Mouse (Mus musculus) stomach, postnatal 0 days (tissue): ENCODE data around the gene Cyp4a32. TPM values are rescaled to one million over a fixed set of nuclear protein-coding genes. Genes with fewer than 3 reads are reported as not detected.
A peak's percentile ranks its signal among the peaks of the same experiment; 100 is the strongest.
"Not testable (repeated sequence)": the region's sequence is repeated elsewhere in the genome, so short reads cannot be mapped to it uniquely, and the experiment has no call there.

Experiments used
- ATAC-seq: fragments of 200-750 bp; cut with Nextera tagmentation; 2 replicates; pipeline ENCODE4 v1.8.0; 2017; ENCODE audit not compliant: low FRiP score, low TSS enrichment
- DNase-seq: peaks from one replicate; pipeline ENCODE4 v3.0.0-alpha.2; 2016; ENCODE audit warnings: low spot score
- H3K27ac ChIP-seq: fragments of 300-500 bp; sonication (generic); replicated peaks from 2 replicates; pipeline ENCODE4 v1.5.1; 2014; ENCODE audit warnings: mild to moderate bottlenecking, control low read depth
- H3K27me3 ChIP-seq: fragments of 300-500 bp; sonication (generic); 2 replicates; pipeline ENCODE4 v1.6.1; 2014; ENCODE audit warnings: low read length; ENCODE audit not compliant: control insufficient read depth, insufficient read depth
- H3K36me3 ChIP-seq: fragments of 300-500 bp; sonication (generic); 2 replicates; pipeline ENCODE4 v1.6.1; 2014; ENCODE audit warnings: low read length, mixed read lengths; ENCODE audit not compliant: control insufficient read depth, insufficient read depth
- H3K4me1 ChIP-seq: fragments of 300-500 bp; sonication (generic); replicated peaks from 2 replicates; pipeline ENCODE4 v1.6.1; 2014; ENCODE audit warnings: antibody characterized with exemption; ENCODE audit not compliant: control insufficient read depth, insufficient read depth
- H3K4me2 ChIP-seq: fragments of 300-500 bp; sonication (generic); replicated peaks from 2 replicates; pipeline ENCODE4 v1.6.1; 2014; ENCODE audit warnings: low read depth, mild to moderate bottlenecking, control low read depth, moderate library complexity
- H3K4me3 ChIP-seq: fragments of 300-500 bp; sonication (generic); 2 replicates; pipeline ENCODE4 v1.5.1; 2014; ENCODE audit warnings: low read depth, low read length, control low read depth
- H3K9ac ChIP-seq: fragments of 300-500 bp; sonication (generic); 2 replicates; pipeline ENCODE4 v1.6.1; 2014; ENCODE audit warnings: mild to moderate bottlenecking, low read length, control low read depth, mixed read lengths
- H3K9me3 ChIP-seq: fragments of 300-500 bp; sonication (generic); 2 replicates; pipeline ENCODE4 v1.6.1; 2016; ENCODE audit warnings: low read length; ENCODE audit not compliant: control insufficient read depth
- CTCF ChIP-seq: IDR thresholded peaks from 2 replicates; pipeline ENCODE4 v1.5.1; 2016; ENCODE audit warnings: antibody characterized with exemption, low read depth, mild to moderate bottlenecking, moderate library complexity
- EP300 ChIP-seq: optimal IDR thresholded peaks from 2 replicates; pipeline ENCODE3; 2016; ENCODE audit warnings: antibody characterized with exemption
- WGBS: fragments of 180-500 bp; shearing (Covaris S2); extraction: QIAGEN DNeasy Blood & Tissue Kit; methylation state at CpG from one replicate; pipeline ENCODE4 v1.1.7; 2014; 5-methylcytosine and 5-hydroxymethylcytosine counted together
- polyA plus RNA-seq: library from polyadenylated mRNA; unstranded; fragments of >200 nt; fragmentation: Nextera tagmentation; extraction: Ambion mirVana; gene quantifications from 2 replicates; pipeline ENCODE4 v1.2.1, GENCODE M21; 2015

Gene Cyp4a32
- polyA plus RNA-seq, 1 experiment from 2014 or later = 0.08 TPM

DNA sequence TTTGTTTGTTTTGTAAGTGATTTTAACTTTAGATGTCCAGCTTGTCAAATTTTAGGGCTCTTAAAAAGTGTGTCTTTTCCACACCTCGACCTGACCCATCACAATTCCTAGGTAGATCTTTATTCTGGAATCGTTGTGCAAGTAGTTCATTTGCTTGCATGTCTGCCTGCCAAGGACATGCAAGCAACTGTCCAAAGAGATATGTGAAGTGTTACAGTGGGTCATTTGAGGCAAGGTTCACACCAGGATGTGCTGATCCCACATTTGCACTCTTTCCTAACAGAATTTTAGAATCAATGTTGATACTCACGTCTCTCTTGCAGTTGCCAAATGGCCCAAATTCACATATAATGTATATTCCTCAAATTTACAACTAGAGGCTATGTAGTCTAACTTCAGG is 25.5 kb upstream of the Cyp4a32 start:
- no peaks in the 10 kb centered on the region for H3K36me3 ChIP-seq
- no peaks in the 10 kb centered on the region for H3K9me3 ChIP-seq
- DNase-seq (no peak), ATAC-seq (no peak)
- H3K9ac ChIP-seq = no peak overlapping the region
- H3K27ac ChIP-seq = no peak overlapping the region
- H3K4me3 ChIP-seq = no peak overlapping the region
- H3K4me1 ChIP-seq = no peaks in the 10 kb centered on the region
- 69% methylated on average over 3 of the region's 3 CpGs for WGBS
- TF ChIP-seq CTCF (no peak), EP300 (no peak)
- no peak overlapping the region for H3K4me2 ChIP-seq
- no peaks in the 10 kb centered on the region for H3K27me3 ChIP-seq

DNA sequence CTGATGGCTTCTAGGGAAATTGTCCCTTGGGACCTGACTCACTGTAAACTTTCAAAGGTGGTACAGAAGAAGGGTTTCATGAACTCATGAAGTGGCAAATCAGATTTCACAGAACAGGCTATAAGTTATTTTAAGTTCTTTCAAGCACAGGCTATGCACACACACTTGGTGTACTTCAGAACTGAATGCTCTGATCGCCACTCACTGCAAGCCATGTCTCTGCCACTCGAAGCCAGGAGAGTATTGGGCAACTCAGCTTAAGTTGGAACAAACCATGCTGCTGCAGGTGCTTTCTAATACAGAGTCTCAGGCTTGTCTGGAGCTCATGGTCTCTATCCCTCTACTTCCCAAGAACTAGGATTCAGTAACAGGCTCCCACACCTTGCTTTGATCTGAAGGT is 25.0 kb upstream of the Cyp4a32 start:
- Histone ChIP-seq H3K4me3 (no peak overlapping the region), H3K27ac (no peak overlapping the region), H3K27me3 (no peaks in the 10 kb centered on the region), H3K4me2 (no peak overlapping the region), H3K4me1 (no peaks in the 10 kb centered on the region), H3K9ac (no peak overlapping the region), H3K9me3 (no peaks in the 10 kb centered on the region), H3K36me3 (no peaks in the 10 kb centered on the region)
- DNase-seq (no peak), ATAC-seq (no peak)
- TF ChIP-seq CTCF (no peak), EP300 (no peak)
- WGBS = 69% methylated on average over 2 of the region's 2 CpGs

- Histone ChIP-seq H3K27me3 (no peaks in the 10 kb centered on the region), H3K27ac (no peak overlapping the region), H3K36me3 (no peaks in the 10 kb centered on the region), H3K9ac (no peak overlapping the region), H3K4me3 (no peak overlapping the region), H3K4me2 (no peak overlapping the region), H3K9me3 (no peaks in the 10 kb centered on the region), H3K4me1 (no peaks in the 10 kb centered on the region)
- DNase-seq (no peak), ATAC-seq (no peak)
- TF ChIP-seq CTCF = no peak
- no peak for TF ChIP-seq EP300
Observed at GRCm38 (mm10) chr4:115583036-115583435, 17.7 kb upstream of the Cyp4a32 start.

DNA sequence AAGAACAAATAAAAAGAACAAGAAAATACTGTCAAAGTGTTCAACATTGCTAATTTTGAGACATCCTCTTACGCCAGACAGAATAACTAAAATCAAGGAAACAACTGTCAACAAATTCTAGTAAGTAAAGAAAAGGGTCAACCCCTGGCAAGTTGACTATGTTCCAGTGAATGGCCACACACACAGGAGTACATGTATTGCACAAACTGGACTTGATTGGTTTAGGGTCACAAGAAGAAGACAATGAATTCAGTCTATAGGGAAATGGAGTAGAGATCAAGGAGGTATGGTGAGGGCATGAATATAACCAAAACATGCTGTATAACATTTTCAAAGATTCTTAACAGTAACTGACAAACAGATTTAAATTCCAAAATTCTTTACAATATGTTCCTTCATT is 4.4 kb upstream of the Cyp4a32 start:
- TF ChIP-seq EP300 (no peak), CTCF (no peak)
- 88% methylated on average over 1 of the region's 1 CpGs for WGBS
- Histone ChIP-seq H3K4me2 (no peak overlapping the region), H3K27me3 (no peaks in the 10 kb centered on the region), H3K4me3 (no peak overlapping the region), H3K27ac (no peak overlapping the region), H3K4me1 (no peaks in the 10 kb centered on the region), H3K36me3 (no peaks in the 10 kb centered on the region), H3K9me3 (no peaks in the 10 kb centered on the region), H3K9ac (no peak overlapping the region)
- DNase-seq = no peak
- ATAC-seq = no peak

- Histone ChIP-seq H3K4me2 (no peak overlapping the region), H3K4me3 (no peak overlapping the region), H3K4me1 (no peaks in the 10 kb centered on the region), H3K9me3 (no peaks in the 10 kb centered on the region), H3K9ac (no peak overlapping the region), H3K27me3 (no peaks in the 10 kb centered on the region), H3K27ac (no peak overlapping the region), H3K36me3 (no peaks in the 10 kb centered on the region)
- TF ChIP-seq EP300 (no peak), CTCF (no peak)
- DNase-seq = no peak
- 51% methylated on average over 2 of the region's 2 CpGs for WGBS
- ATAC-seq = no peak
Observed at GRCm38 (mm10) chr4:115596824-115597336, 3.9 kb upstream of the Cyp4a32 start.

DNA sequence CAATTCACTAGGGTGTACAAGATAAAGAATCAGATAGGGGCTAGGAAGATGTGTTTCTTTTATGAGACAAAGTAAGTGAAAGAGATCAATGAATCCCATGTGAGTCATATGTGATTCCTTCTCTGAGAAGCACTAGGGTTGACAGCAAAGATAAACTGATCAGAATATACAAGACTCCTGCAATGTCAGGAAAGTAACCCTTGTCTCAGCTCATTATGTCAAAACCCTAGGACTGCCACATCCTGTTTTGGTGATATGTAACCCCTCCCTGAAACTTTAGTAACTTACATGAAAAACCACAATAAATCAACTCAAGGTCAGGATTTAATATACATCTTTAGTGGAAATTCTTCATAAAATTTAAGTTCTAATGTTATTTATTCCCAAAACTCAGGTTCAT is 13.2 kb downstream of the Cyp4a32 start:
- ATAC-seq (no peak), DNase-seq (no peak)
- TF ChIP-seq EP300 (no peak), CTCF (no peak)
- no peak overlapping the region for H3K9ac ChIP-seq
- H3K4me3 ChIP-seq = no peak overlapping the region
- no peak overlapping the region for H3K4me2 ChIP-seq
- no peak overlapping the region for H3K27ac ChIP-seq
- no peaks in the 10 kb centered on the region for H3K27me3 ChIP-seq
- H3K4me1 ChIP-seq = no peaks in the 10 kb centered on the region
- H3K36me3 ChIP-seq = no peaks in the 10 kb centered on the region
- H3K9me3 ChIP-seq = no peaks in the 10 kb centered on the region

- not testable (repeated sequence) for H3K4me3 ChIP-seq, H3K27ac ChIP-seq, H3K27me3 ChIP-seq, ATAC-seq, H3K4me2 ChIP-seq, H3K9me3 ChIP-seq, H3K9ac ChIP-seq, H3K4me1 ChIP-seq, H3K36me3 ChIP-seq
- peak; percentile 7 for DNase-seq
- 94% methylated on average over 3 of the region's 3 CpGs for WGBS
Observed at GRCm38 (mm10) chr4:115625560-115625959, 24.8 kb downstream of the Cyp4a32 start.
